Mouse (Mus musculus) neural tube, embryonic 14.5 days (tissue): Measurements from ENCODE around the gene Srrm1. TPM values are rescaled to one million over a fixed set of nuclear protein-coding genes. Genes with fewer than 3 reads are reported as not detected.

Experiments used
- ATAC-seq: fragments of 200-750 bp; cut with Nextera tagmentation; 2 replicates; pipeline ENCODE4 v1.8.0; 2017; ENCODE audit warnings: low read depth, mild to moderate bottlenecking, moderate TSS enrichment, moderate library complexity
- H3K27ac ChIP-seq: fragments of 300-500 bp; sonication (generic); 2 replicates; pipeline ENCODE4 v1.5.1; 2014; ENCODE audit warnings: low read depth, mild to moderate bottlenecking, control low read depth, low read length, moderate library complexity, mixed read lengths
- H3K27me3 ChIP-seq: fragments of 300-500 bp; sonication (generic); 2 replicates; pipeline ENCODE4 v1.6.1; 2014; ENCODE audit warnings: low read length; ENCODE audit not compliant: control insufficient read depth, insufficient read depth
- H3K36me3 ChIP-seq: fragments of 300-500 bp; sonication (generic); 2 replicates; pipeline ENCODE4 v1.6.1; 2014; ENCODE audit warnings: low read length, mixed read lengths; ENCODE audit not compliant: control insufficient read depth, insufficient read depth
- H3K4me1 ChIP-seq: fragments of 300-500 bp; sonication (generic); 2 replicates; pipeline ENCODE4 v1.6.1; 2014; ENCODE audit warnings: low read length; ENCODE audit not compliant: control insufficient read depth, insufficient read depth
- H3K4me2 ChIP-seq: fragments of 300-500 bp; sonication (generic); 2 replicates; pipeline ENCODE4 v1.6.1; 2014; ENCODE audit warnings: mild to moderate bottlenecking, low read depth, low read length, control low read depth
- H3K4me3 ChIP-seq: fragments of 300-500 bp; sonication (generic); 2 replicates; pipeline ENCODE4 v1.5.1; 2014; ENCODE audit warnings: low read depth, low read length, control low read depth, mixed read lengths
- H3K9ac ChIP-seq: fragments of 300-500 bp; sonication (generic); replicated peaks from 2 replicates; pipeline ENCODE4 v1.6.1; 2014; ENCODE audit warnings: low read depth, mild to moderate bottlenecking, control low read depth, low read length, mixed read lengths
- H3K9me3 ChIP-seq: fragments of 300-500 bp; sonication (generic); 2 replicates; pipeline ENCODE4 v1.6.1; 2016; ENCODE audit warnings: low read length; ENCODE audit not compliant: control insufficient read depth
- WGBS: fragments of 180-500 bp; shearing (Covaris S2); extraction: QIAGEN DNeasy Blood & Tissue Kit; methylation state at CpG from one replicate; pipeline ENCODE4 v1.1.7; 2014; 5-methylcytosine and 5-hydroxymethylcytosine counted together
- polyA plus RNA-seq: library from polyadenylated mRNA; unstranded; fragments of >200 nt; fragmentation: Nextera tagmentation; extraction: Ambion mirVana; gene quantifications from 2 replicates; pipeline ENCODE4 v1.2.1, GENCODE M21; 2014

The Srrm1 gene
- polyA plus RNA-seq, 1 experiment from 2014 or later = 183 TPM

GRCm38 (mm10) chr4:135391014-135391413, 37.9 kb upstream of the Srrm1 start:
- Histone ChIP-seq H3K36me3 (no peaks in the 10 kb centered on the region), H3K4me3 (no peak overlapping the region), H3K4me1 (no peaks in the 10 kb centered on the region), H3K9me3 (no peaks in the 10 kb centered on the region), H3K27me3 (no peaks in the 10 kb centered on the region), H3K9ac (no peak overlapping the region), H3K27ac (no peak overlapping the region), H3K4me2 (no peak overlapping the region)
- ATAC-seq = no peak
- 72% methylated on average over 6 of the region's 6 CpGs for WGBS

GRCm38 (mm10) chr4:135385614-135386013, 32.5 kb upstream of the Srrm1 start:
- Histone ChIP-seq H3K27ac (no peak overlapping the region), H3K4me3 (no peak overlapping the region), H3K9ac (no peak overlapping the region), H3K4me1 (no peaks in the 10 kb centered on the region), H3K36me3 (no peaks in the 10 kb centered on the region), H3K9me3 (no peaks in the 10 kb centered on the region), H3K4me2 (no peak overlapping the region), H3K27me3 (no peaks in the 10 kb centered on the region)
- WGBS = 54% methylated on average over 10 of the region's 10 CpGs
- no peak for ATAC-seq

- Histone ChIP-seq H3K36me3 (no peaks in the 10 kb centered on the region), H3K4me3 (no peak overlapping the region), H3K27me3 (no peaks in the 10 kb centered on the region), H3K27ac (no peak overlapping the region), H3K4me1 (no peaks in the 10 kb centered on the region), H3K4me2 (no peak overlapping the region), H3K9me3 (no peaks in the 10 kb centered on the region), H3K9ac (no peak overlapping the region)
- ATAC-seq = no peak
- WGBS = 4% methylated on average over 14 of the region's 14 CpGs
Measured at GRCm38 (mm10) chr4:135382316-135382715, 29.2 kb upstream of the Srrm1 start.

GRCm38 (mm10) chr4:135381355-135381754, 28.2 kb upstream of the Srrm1 start:
- H3K36me3 ChIP-seq = no peaks in the 10 kb centered on the region
- no peak overlapping the region for H3K4me3 ChIP-seq
- no peaks in the 10 kb centered on the region for H3K9me3 ChIP-seq
- ATAC-seq = no peak
- no peaks in the 10 kb centered on the region for H3K27me3 ChIP-seq
- WGBS = 50% methylated on average over 8 of the region's 8 CpGs
- H3K27ac ChIP-seq = no peak overlapping the region
- no peak overlapping the region for H3K9ac ChIP-seq
- H3K4me2 ChIP-seq = no peak overlapping the region
- H3K4me1 ChIP-seq = no peaks in the 10 kb centered on the region

GRCm38 (mm10) chr4:135377241-135377640, 24.1 kb upstream of the Srrm1 start:
- no peaks in the 10 kb centered on the region for H3K9me3 ChIP-seq
- 89% methylated on average over 11 of the region's 11 CpGs for WGBS
- no peak for ATAC-seq
- no peaks in the 10 kb centered on the region for H3K4me1 ChIP-seq
- no peak overlapping the region for H3K9ac ChIP-seq
- H3K36me3 ChIP-seq = no peaks in the 10 kb centered on the region
- no peak overlapping the region for H3K27ac ChIP-seq
- H3K4me3 ChIP-seq = no peak overlapping the region
- H3K27me3 ChIP-seq = no peaks in the 10 kb centered on the region
- H3K4me2 ChIP-seq = no peak overlapping the region

GRCm38 (mm10) chr4:135375444-135375843, 22.3 kb upstream of the Srrm1 start:
- 74% methylated on average over 3 of the region's 3 CpGs for whole genome bisulfite sequencing
- Histone ChIP-seq H3K36me3 (no peaks in the 10 kb centered on the region), H3K4me1 (no peaks in the 10 kb centered on the region), H3K4me2 (no peak overlapping the region), H3K27me3 (no peaks in the 10 kb centered on the region), H3K9me3 (no peaks in the 10 kb centered on the region), H3K27ac (no peak overlapping the region), H3K4me3 (no peak overlapping the region), H3K9ac (no peak overlapping the region)
- no peak for ATAC-seq

- H3K9ac ChIP-seq = no peak overlapping the region
- no peaks in the 10 kb centered on the region for H3K4me1 ChIP-seq
- no peak overlapping the region for H3K27ac ChIP-seq
- H3K4me3 ChIP-seq = no peak overlapping the region
- H3K27me3 ChIP-seq = no peaks in the 10 kb centered on the region
- H3K36me3 ChIP-seq = no peaks in the 10 kb centered on the region
- no peaks in the 10 kb centered on the region for H3K9me3 ChIP-seq
- no peak for ATAC-seq
- H3K4me2 ChIP-seq = no peak overlapping the region
- whole genome bisulfite sequencing = 85% methylated on average over 5 of the region's 5 CpGs
Measured at GRCm38 (mm10) chr4:135373299-135373698, 20.2 kb upstream of the Srrm1 start.

- Histone ChIP-seq H3K27me3 (no peaks in the 10 kb centered on the region), H3K9ac (no peak overlapping the region), H3K4me1 (no peaks in the 10 kb centered on the region), H3K4me2 (no peak overlapping the region), H3K4me3 (no peak overlapping the region), H3K9me3 (no peaks in the 10 kb centered on the region), H3K36me3 (no peaks in the 10 kb centered on the region), H3K27ac (no peak overlapping the region)
- 66% methylated on average over 11 of the region's 11 CpGs for WGBS
- ATAC-seq = no peak
Measured at GRCm38 (mm10) chr4:135370372-135370771, 17.3 kb upstream of the Srrm1 start.

GRCm38 (mm10) chr4:135362828-135363227, 9.7 kb upstream of the Srrm1 start:
- no peak for ATAC-seq
- Histone ChIP-seq H3K9ac (no peak overlapping the region), H3K4me3 (no peak overlapping the region), H3K4me1 (no peaks in the 10 kb centered on the region), H3K27me3 (no peaks in the 10 kb centered on the region), H3K36me3 (no peaks in the 10 kb centered on the region), H3K27ac (no peak overlapping the region), H3K9me3 (no peaks in the 10 kb centered on the region), H3K4me2 (no peak overlapping the region)
- WGBS = 20% methylated on average over 6 of the region's 6 CpGs

GRCm38 (mm10) chr4:135361722-135362121, 8.6 kb upstream of the Srrm1 start:
- Histone ChIP-seq H3K9me3 (no peaks in the 10 kb centered on the region), H3K27ac (no peak overlapping the region), H3K4me1 (no peaks in the 10 kb centered on the region), H3K27me3 (no peaks in the 10 kb centered on the region), H3K4me3 (no peak overlapping the region), H3K9ac (no peak overlapping the region), H3K4me2 (no peak overlapping the region), H3K36me3 (no peaks in the 10 kb centered on the region)
- WGBS = 81% methylated on average over 12 of the region's 12 CpGs
- no peak for ATAC-seq
